Mouse (Mus musculus) liver, embryonic 14.5 days (tissue): ENCODE measurements around the gene Prom2.

Experiments
- CTCF ChIP-seq: IDR thresholded peaks from 2 replicates; pipeline ENCODE4 v1.5.1; 2016; ENCODE audit warnings: antibody characterized with exemption, low read depth, control low read depth
- EP300 ChIP-seq: IDR thresholded peaks from 2 replicates; pipeline ENCODE4 v1.6.1; 2016; ENCODE audit warnings: antibody characterized with exemption, low read depth

DNA sequence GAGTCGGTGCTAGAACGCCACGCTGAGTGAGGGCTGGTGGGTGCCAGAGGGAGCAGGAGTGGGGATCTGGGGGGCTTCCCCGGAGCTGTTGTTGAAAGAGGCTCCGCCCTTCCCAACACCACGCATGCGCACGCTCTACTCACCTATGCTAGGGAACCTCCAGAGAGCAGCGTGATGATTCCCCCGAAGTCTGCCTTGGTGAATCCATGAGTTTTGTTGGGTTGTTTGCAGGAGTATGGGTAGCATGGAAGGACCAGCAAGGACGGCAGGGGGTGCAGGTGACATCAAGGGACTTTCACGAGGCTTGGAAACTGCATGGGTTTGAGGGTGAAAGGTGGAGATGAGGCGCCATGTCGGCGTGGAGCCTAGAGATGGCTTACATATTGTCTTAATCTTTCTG, 48.9 kb upstream of the Prom2 start:
- TF ChIP-seq CTCF: no peak
- TF ChIP-seq EP300: no peak
